Mouse (Mus musculus): Measurements from ENCODE around the gene Polr2l.

Polr2l gene

DNA sequence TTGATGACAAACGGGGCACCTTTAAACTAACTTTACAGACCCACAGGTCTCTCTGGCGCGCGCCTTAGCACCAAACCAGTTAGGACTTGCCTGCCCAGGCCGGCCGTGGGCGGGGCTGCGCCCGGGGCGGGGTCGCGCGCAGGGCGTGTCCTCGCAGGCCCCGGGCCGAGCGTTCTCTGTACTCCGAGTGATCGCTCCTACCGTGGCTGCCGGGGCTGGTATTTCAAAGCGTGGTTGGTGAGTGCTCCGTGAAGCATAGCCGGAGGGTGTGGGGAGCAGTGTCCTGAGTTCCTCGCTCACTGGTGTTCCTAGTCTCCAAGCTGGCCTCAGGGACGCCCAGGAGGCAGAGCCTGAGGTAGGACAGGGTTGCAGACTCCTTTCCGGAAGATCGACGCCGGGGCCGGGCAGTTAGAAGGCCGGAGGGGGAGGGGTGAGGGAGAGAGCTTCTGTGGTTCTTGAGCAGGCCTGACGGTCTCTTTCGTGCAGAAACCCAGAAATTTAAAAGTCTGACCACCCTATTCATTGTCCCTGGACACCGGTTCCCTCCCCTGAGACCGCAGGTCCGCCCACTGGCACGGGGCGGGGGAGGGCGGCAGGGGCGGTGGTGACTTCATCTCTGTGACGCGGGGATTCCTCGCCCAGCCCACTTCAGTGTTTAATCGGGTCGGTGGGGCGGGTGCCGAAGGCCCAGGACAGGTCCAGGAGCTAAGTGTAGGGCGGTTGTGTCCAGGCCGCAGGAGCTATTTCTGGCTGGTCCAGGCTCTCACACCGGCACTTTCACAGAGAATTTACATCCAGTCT is 7.5 kb downstream of the Polr2l start, which contains the start of gene Cd151:
Gene Cd151, plus strand, starts transcription at position 163 of the 801 bp plus-strand sequence.
- DNase-seq (ENCODE audit: low spot score in 2 of 2), result peak in 1 of 2 experiments; percentile 65

DNA sequence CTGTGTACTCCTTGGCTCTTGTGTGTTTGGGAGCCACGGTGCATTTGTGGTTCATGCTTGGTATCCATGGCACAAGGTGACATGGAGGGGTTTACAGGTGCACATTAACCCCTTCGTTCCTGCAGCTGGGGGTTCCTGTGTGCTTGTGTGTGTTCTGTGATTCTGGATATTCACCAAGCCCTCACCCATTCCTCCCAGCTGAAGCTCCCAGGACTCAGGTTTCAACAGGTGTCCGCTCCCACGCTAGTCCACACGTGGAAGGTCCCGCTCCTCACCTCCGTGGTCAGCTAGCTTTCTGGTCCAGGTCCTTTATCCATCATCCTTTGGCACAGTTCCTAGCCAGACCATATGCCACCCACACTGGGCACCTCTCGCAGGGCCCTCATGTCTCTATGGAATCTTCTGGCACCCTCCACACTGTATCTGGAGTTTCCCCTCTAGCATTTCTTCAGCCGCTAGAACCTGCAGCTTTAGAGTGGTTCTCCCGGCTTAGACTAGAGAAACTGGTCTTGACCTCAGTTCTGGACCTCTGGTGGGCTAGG is 8.3 kb downstream of the Polr2l start:
- no peak for DNase-seq (ENCODE audit: low spot score in 2 of 2)

DNA sequence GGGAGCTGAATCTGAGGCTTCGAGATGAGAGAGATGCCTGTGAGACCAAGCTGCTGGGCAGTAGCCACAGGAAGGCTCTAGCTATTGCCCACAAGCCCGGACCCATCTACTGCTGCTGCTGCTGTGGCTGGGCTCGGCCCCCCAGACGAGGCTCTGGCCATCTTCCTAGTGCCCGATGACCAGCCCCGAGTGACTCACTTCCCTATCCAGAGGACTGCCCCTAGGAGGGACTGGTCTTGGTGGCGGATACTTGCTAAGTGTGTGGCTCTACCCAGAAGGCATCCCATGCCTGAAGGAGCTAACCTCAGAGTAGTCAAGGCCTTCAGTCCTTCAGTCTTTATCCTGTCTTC is 8.9 kb downstream of the Polr2l start:
- DNase-seq (ENCODE audit: low spot score in 2 of 2), result no peak

DNA sequence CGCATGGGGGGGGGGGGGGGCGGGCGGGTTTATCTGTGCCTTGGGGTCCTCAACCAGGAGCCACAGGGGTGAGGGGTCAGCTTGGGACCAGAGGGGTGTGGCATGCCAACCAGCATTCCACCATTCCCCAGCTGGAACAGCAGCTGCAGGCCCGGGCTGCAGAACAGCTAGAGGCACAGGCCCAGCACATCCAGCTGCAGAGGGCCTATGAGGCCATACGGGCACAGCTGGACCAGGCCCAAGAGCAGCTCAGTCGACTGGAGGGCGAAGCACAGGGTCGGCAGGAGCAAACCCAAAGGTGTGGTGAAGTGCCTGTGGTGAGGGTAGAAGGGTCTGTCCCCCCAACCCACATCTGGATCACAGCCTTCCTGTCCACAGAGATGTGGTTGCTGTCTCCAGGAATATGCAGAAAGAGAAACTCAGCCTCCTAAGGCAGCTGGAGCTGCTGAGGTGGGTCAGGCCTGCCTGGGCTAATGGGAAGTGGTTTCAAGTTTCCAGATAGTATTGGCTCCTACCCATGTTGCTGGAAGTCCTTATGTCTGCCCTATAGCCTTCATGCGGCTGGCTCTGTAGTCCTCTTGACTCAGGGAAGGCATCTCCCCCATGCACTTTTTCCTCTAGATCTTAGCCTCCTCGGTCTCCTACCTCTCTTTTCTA is 9.4 kb downstream of the Polr2l start:
- no peak for DNase-seq (ENCODE audit: low spot score in 2 of 2)

DNA sequence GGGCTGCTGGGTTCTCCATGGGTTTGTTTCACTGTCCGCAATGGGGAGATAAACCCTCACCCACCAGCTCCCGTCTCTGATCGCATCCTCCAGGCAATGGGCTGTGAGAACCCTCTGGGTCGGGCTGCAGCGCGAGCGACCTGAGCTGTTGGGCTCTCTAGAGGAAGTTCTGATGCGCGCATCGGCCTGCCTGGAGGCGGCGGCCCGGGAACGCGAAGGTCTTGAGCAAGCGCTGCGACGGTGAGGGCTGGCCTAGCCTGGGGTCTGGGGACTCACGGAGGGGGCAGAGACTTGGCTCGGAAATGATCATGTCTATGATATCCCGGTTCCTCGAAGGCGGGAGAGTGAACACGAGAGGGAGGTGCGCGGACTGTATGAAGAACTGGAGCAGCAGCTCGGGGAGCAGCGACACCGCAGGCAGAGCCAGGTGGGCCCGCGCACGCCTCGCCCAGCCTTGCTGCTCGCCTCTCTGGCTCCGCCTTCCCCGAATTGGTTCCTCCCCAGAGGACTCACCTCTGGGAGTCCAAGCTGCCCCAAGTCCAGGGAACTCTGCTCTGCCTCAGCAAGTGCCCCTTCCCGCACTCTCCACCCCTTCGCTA is 10.2 kb downstream of the Polr2l start:
- DNase-seq (ENCODE audit: low spot score in 2 of 2), result no peak

DNA sequence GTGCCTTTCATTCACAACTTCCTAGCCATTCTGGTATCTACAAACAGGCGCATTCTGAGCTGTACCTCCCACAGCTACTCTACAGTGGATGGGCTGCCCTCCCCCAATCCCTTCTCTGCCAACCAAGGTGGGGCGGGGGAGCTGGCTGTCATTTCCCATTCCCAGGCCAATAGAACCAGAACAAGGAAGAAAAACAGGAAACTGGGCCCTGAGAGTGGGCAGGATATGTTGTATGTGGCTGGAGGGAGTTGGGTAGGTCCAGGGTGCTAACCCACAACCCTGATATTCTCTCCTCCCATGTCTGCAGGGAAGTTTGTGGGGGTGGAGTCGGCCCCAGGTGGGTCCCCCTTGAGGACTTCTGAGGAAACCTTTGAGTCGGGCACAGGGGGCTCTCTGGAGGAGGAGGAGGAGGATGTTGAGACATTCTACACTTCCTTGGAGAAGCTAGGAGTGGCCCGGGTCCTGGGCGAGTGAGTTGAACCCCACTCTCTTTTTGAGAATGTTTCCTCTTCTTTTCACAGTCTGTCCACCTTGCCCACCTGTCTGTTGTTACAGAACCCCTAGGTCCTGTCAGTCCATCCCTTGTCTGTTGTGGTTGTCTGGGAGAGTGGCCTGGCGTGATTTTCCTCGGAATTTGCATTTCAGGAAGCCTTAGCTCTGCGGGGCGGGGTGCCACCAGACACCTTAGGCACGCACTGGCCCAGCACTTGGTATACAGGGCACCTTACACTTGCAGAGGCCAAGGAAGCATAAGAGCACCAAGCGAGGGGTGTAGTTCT is 10.9 kb downstream of the Polr2l start:
- no peak for DNase-seq (ENCODE audit: low spot score in 2 of 2)

DNA sequence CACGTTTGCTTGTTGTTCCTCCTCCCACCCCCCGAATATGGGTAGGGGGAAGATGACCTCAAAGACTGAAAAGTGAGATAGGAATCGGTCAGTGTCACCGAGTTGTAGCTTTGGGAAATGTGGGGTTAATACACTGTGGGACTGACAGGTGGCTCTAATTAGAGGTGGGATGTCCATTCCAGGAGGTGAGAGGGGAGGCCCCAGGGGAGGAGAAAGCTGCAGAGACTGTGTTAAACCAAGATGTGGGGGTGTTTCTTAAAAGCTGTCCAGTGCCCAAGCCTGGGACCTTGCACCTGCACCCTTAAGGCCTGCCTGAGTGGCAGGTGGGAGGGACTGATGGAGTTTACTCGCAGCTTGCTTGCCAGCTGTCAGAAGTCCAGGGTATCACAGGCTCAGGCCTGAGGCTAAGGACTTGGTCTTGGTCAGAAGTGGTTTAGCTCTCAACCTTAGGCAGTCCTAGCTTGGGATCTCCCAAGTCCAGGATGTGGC is 12.6 kb downstream of the Polr2l start:
- DNase-seq (ENCODE audit: low spot score in 2 of 2), result no peak

DNA sequence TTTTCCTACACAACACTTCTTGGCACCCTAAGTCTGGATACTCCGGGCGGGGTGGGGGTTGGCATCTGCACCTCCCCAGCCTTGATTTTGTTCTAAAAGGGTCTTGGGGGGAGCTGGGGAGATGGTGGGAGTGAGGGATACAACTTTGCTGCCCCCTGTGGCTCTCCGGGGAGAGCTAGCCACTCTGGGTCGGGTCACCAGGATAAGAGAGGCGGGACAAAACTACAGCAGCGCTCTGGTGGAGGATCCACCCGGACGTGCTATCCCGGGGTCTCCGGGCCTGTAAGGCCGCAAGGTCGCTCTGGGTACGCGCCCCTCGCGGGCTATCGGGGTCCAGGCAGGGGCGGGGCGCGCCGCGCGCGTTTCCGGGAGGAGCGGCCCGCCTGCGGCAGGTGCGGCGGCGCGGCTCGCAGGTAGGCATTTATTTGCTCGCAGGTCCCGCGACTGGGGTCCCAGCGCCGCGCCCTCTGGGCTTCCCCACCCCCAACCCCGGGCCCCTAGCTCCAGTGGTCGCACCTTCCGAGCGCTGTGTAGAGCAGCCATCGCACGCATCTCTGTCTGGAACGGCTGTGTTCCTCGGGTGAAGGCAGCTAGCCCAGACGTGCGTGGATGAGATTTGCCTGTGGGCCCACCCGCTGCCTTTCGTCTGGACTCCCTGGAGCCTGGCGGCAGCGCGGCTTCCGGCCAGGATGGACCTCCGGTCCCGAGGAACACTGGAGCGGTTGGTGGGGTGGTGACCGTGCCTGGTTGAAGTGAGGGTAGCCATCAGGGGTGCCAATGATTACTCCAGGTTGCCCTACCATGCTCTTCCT is 13.2 kb downstream of the Polr2l start:
- no peak for DNase-seq (ENCODE audit: low spot score in 2 of 2)

DNA sequence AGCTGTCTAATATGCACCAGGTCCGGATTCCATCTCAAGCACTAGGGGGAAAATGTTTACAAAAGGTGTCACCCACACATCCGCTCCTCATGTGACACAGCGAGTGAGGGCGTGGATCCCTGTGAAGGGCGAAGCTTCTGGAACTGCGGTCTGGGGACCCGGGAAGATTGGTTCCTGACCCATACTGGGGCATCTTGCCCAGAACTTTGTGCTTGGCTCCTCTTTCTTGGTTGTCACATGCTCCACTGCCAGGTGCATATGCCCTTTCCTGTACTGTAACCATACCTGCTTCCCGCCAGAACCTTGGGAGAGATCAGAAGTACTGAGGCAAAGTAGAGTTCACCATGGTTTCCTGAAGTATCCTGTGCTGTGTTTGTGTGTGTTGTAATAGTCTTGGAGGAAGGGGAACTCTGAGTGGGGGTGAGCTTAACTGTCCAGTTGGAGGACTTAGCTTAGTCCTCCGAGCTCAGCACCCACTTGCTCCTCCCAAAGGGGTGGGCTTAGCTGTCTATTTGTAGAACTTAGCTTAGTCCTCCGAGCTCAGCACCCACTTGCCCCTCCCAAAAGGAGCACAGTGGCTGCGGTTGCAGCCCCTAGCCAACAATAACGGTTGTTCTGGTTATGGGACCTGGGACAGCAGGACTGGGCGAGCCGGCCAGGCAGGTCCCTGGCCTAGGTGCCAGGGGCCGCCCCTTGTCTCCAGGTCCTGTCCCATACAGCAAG is 14.4 kb downstream of the Polr2l start, which contains the start of gene Cracr2b:
Gene Cracr2b, plus strand, starts transcription at position 704 of the 723 bp plus-strand sequence.
- no peak for DNase-seq (ENCODE audit: low spot score in 2 of 2)

DNA sequence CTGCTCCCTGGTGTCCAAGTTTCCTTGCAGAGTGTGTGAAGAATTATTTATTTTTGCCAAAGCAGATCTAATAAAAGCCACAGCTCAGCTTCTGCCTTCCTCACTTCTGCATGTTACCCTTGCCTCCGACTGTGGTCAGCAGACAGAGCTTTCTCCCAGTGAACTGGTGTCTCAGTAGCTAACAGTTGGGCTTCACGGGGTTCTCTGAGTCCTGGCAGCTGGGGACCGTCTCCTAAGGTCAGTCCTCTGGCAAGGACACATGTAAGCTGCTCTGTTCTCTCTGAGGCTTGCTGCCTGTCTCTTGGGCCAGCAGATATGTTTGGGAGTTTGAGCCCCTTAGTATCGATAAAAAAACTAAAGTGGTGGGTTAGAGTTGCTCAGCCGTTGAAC is 14.9 kb downstream of the Polr2l start:
- no peak for DNase-seq (ENCODE audit: low spot score in 2 of 2)

DNA sequence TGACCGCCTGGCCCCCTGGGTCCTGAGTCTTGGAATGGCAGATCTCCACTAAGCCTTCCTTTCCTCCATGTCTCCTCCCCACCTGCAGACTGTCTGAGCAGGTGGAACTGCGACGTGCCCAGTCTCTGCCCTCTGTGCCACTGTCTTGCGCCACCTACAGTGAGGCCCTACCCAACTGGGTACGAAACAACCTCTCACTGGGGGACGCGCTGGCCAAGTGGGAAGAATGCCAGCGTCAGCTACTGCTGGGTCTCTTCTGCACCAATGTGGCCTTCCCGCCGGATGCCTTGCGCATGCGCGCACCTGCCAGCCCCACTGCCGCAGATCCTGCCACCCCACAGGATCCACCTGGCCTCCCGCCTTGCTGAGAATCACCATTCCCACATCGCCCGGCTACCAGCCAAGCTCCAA is 15.6 kb downstream of the Polr2l start:
- no peak for DNase-seq (ENCODE audit: low spot score in 2 of 2)

DNA sequence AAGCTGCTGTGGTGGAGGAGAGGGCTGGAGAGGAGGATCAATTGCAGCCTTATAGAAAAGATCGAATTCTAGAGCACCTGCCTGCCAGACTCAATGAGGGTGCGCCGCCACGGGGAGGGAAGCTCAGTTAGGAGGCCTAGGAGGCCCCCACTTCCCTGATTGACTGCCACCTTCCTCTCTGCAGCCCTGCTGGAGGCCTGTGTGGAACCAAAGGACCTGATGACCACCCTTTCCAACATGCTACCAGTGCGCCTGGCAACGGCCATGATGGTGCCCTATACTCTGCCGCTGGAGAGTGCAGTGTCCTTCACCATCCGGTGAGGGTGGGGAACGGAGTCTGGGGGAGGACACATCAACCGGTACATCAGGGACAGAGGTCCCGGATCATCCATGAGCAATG is 16.3 kb downstream of the Polr2l start:
- DNase-seq (ENCODE audit: low spot score in 2 of 2), result no peak

DNA sequence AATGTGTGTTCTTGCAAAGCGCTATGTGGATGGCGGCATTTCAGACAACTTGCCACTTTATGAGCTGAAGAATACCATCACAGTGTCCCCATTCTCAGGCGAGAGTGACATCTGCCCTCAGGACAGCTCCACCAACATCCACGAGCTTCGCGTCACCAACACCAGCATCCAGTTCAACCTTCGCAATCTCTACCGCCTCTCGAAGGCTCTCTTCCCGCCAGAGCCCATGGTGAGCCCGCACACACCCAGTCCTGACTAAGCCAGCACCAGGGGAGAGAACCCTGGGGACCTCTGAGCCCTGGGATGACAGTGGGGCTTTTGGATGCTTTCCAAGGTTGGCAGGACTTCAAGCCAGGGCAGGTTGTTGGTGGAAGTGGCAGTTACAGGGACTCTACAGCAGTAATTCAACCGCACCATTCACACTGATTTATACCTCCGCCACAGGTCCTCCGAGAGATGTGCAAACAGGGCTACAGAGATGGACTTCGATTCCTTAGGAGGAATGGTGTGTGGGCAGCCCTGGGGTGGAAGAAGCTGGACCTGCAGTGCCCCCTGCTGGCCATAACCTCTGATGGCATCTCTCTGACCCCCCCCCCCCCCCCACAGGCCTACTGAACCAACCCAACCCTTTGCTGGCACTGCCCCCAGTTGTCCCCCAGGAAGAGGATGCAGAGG is 16.8 kb downstream of the Polr2l start:
- no peak for DNase-seq (ENCODE audit: low spot score in 2 of 2)

DNA sequence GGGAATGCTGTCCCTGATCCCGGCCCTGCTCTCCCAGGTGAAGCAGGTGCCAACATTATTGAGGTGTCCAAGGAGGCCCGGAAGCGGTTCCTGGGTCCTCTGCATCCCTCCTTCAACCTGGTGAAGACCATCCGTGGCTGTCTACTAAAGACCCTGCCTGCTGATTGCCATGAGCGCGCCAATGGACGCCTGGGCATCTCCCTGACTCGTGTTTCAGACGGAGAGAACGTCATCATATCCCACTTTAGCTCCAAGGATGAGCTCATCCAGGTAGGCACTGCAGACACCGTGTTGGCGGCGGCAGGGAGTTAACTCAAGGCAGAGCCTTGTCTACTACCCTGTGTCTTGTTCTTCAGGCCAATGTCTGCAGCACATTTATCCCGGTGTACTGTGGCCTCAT is 17.7 kb downstream of the Polr2l start:
- no peak for DNase-seq (ENCODE audit: low spot score in 2 of 2)

DNA sequence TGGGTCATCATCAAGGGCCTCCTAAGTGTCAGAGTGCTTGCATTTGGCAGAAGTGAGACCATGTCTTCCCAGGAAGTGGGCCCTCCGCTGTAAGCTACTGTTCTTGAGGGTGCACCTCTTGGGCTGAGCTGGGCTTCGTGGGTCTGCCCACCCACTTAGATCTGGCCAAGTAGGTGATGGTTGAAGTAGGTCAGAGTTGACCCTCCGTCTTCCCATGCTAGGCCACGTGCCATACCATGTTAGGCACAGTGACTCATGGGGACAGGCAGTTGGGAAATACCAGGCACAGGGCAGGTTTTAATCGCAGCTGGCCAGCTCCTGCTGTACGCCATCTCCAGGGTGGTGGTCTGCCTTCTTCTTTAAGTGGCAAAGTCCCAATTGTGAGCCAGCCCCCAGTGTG is 18.2 kb downstream of the Polr2l start:
- DNase-seq (ENCODE audit: low spot score in 2 of 2), result no peak

DNA sequence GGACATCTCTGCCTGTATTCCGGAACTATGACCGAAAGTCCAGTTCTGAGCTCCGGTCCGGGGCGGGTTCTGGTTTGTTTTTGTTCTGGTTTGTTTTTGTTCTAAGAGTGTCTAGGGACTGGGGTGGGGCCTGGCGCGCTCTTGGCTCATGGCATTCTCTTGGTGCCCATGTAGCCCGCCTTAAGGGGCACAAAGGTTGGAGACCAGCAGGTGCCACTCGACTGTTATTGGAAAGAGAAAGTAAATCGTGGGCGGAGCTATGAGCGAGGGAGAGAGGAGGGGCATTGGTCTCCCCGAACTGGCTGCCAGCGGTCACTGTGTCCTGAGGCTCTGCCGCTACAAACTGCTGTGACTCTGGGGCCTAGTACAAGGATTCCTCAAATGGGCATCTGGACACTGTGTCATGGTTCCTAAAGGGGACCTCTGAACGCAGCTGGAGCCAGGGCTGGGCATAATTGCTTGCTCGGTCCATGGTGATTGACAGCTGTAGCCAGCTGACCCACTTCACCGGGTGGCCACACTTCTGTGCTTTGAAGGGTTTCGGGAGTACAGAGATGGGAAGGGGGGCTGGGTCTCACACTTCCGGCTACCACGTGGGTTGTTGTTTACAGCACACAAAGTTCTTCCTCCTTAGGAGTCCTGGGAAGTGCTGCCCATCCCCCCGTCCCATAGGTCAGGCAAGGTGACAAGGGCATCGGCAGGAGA is 19.2 kb downstream of the Polr2l start:
- DNase-seq (ENCODE audit: low spot score in 2 of 2), result peak in 1 of 2 experiments; percentile 36

DNA sequence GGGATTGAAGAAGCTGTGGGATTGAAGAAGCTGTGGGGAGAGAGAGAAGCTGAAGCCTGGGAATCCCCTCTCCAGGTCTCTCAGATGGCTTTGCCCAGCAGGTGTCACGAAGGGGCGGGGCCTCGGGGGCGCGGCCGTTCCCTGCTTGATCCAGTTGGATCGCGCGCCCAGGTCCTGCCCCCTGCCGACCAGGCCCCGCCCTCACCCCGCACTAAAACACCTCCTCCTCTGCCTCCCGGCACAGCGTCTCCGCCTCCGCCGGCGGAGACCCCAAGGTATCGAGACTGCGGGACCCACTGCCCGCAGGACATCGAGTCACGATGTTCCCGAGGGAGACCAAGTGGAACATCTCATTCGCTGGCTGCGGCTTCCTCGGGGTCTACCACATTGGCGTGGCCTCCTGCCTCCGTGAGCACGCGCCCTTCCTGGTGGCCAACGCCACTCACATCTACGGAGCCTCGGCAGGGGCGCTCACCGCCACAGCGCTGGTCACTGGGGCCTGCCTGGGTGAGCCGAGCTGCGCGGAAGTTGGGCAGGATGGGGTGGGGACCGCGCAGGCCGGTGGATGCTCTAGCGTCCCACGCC is 19.9 kb downstream of the Polr2l start, which contains the start of gene Pnpla2:
Gene Pnpla2, plus strand, starts transcription at position 232 of the 585 bp plus-strand sequence.
- DNase-seq (ENCODE audit: low spot score in 2 of 2), result peak; percentile 85 to 90

DNA sequence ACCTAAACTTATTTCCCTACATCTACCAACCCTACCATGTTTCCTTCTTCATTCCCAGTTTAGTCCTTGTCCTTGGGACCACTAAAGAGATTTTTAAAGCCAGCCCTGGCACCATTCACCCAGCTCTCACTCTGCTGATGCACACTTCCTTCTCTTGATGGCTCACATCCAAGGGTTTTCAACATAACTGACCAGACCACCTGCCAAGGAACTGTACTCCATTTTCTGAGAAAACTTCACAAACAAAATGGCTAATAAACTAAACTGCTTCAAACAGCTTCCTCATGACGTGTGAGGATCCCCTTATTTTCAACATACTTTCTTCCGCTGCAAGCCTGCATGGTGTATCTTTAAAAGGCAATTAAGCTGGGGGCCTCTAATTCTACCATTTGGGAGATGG is 21.3 kb downstream of the Polr2l start:
- DNase-seq (ENCODE audit: low spot score in 2 of 2), result no peak

Data from frontal cortex, postnatal 36 days (tissue).